8 mouse cellular contexts compared by ENCODE assay signal in genomic region chr16:38701492-38702185, GRCm38 (mm10). TPM values are rescaled to one million over a fixed set of nuclear protein-coding genes. Genes with fewer than 3 reads are reported as not detected.
DNase-seq lines count a peak whose midpoint lies in the region; ATAC-seq and TF ChIP-seq lines count a peak whose summit lies in the region.

No protein-coding gene starts in this region.

- peak; percentile 54; the same call in 1 of the 2 replicates for ATAC-seq in heart, embryonic 12.5 days (ENCODE audit: insufficient number of reproducible peaks, low FRiP score)
- no peak; the same call in 1 of the 2 replicates for ATAC-seq in forebrain, embryonic 15.5 days (replicated peaks)
- ATAC-seq in liver, postnatal 0 days: no peak

- no peak for DNase-seq in heart, postnatal 4 days
- DNase-seq in MEL-GATA-1-ER (ENCODE audit: extremely low read depth, low read depth): peak; percentile 6
- DNase-seq in liver, postnatal 0 days: no peak
- DNase-seq in left cerebral cortex, postnatal 14 days (ENCODE audit: low spot score in 2 of 2): no peak
- no peak for DNase-seq in kidney, adult 8-10 months
- DNase-seq in urinary bladder, postnatal 10 days (ENCODE audit: low spot score): no peak

- H3K4me1 ChIP-seq in heart, embryonic 12.5 days (replicated peaks): peaks cover 71% of the 10 kb centered on the region
- peaks cover 8% of the 10 kb centered on the region for H3K4me1 ChIP-seq in forebrain, embryonic 15.5 days
- no peaks in the 10 kb centered on the region; the same call in none of the 2 replicates for H3K4me1 ChIP-seq in liver, postnatal 0 days (ENCODE audit: insufficient read depth)

- WGBS in heart, embryonic 12.5 days: 22% methylated on average over 9 of the region's 9 CpGs
- WGBS in forebrain, embryonic 15.5 days: 9% methylated on average over 9 of the region's 9 CpGs
- 34% methylated on average over 9 of the region's 9 CpGs for WGBS in liver, postnatal 0 days (ENCODE audit: insufficient replicate concordance)

- H3K27me3 ChIP-seq in heart, embryonic 12.5 days (replicated peaks): no peaks in the 10 kb centered on the region
- no peaks in the 10 kb centered on the region for H3K27me3 ChIP-seq in forebrain, embryonic 15.5 days
- H3K27me3 ChIP-seq in liver, postnatal 0 days (ENCODE audit: insufficient read depth, low read length): 0 out of 2 replicates have a peak, but pooled peaks cover under 1% of the 10 kb centered on the region

- no peak overlapping the region for H3K4me3 ChIP-seq in heart, embryonic 12.5 days
- no peak overlapping the region for H3K4me3 ChIP-seq in forebrain, embryonic 15.5 days
- peak overlapping the region; percentile 24 for H3K4me3 ChIP-seq in liver, postnatal 0 days (ENCODE audit: low read depth, low read length)

- peak overlapping the region; percentile 81 for H3K27ac ChIP-seq in heart, embryonic 12.5 days (ENCODE audit: poor library complexity, severe bottlenecking)
- H3K27ac ChIP-seq in forebrain, embryonic 15.5 days (replicated peaks): 0 out of 2 replicates have a peak overlapping the region, but pooled peaks have one; percentile 2
- H3K27ac ChIP-seq in liver, postnatal 0 days (ENCODE audit: low read depth): no peak overlapping the region

- no peak for TF ChIP-seq EP300 in liver, postnatal 0 days (IDR thresholded peaks at IDR 0.05; ENCODE audit: low read depth)

- TF ChIP-seq CTCF in liver, postnatal 0 days (IDR thresholded peaks at IDR 0.05; ENCODE audit: low read depth): no peak

- intact Hi-C loops in left cerebral cortex, postnatal 14 days (cut with DNase I): no loop called here

- H3K9me3 ChIP-seq in heart, embryonic 12.5 days (replicated peaks): no peaks in the 10 kb centered on the region
- H3K9me3 ChIP-seq in forebrain, embryonic 15.5 days: no peaks in the 10 kb centered on the region
- H3K9me3 ChIP-seq in liver, postnatal 0 days (ENCODE audit: low read length): no peaks in the 10 kb centered on the region

- H3K36me3 ChIP-seq in heart, embryonic 12.5 days: peaks cover 15% of the 10 kb centered on the region
- no peaks in the 10 kb centered on the region for H3K36me3 ChIP-seq in forebrain, embryonic 15.5 days
- H3K36me3 ChIP-seq in liver, postnatal 0 days (replicated peaks; ENCODE audit: insufficient read depth, low read length): no peaks in the 10 kb centered on the region

- H3K4me2 ChIP-seq in heart, embryonic 12.5 days: peak overlapping the region; percentile 43
- H3K4me2 ChIP-seq in forebrain, embryonic 15.5 days (replicated peaks): peak overlapping the region; percentile 25; the same call in 1 of the 2 replicates
- H3K4me2 ChIP-seq in liver, postnatal 0 days (ENCODE audit: low read depth, low read length): peak overlapping the region; percentile 47

- 0 out of 2 replicates have a peak overlapping the region, but pooled peaks have one; percentile 7 for H3K9ac ChIP-seq in heart, embryonic 12.5 days
- H3K9ac ChIP-seq in forebrain, embryonic 15.5 days (replicated peaks): no peak overlapping the region
- H3K9ac ChIP-seq in liver, postnatal 0 days (replicated peaks): no peak overlapping the region

RNA-seq across cellular contexts. Expression of gene Arhgap31, which starts 11.4 kb away (rescaled TPM):
- 43.1 and 47.7 TPM in 2 replicates for polyA plus RNA-seq in heart, embryonic 12.5 days (2016; fragmentation: Nextera tagmentation; extraction: Ambion mirVana)
- total RNA-seq in heart, postnatal 4 days (2021): 10 to 100 TPM; 68.2 to 73.4 TPM
- polyA plus RNA-seq in forebrain, embryonic 15.5 days (2015; fragmentation: Nextera tagmentation; extraction: Ambion mirVana): 3.4 and 3.6 TPM in 2 replicates
- polyA plus RNA-seq in liver, postnatal 0 days (2015; fragmentation: Nextera tagmentation; extraction: Ambion mirVana): 1.6 and 1.7 TPM in 2 replicates
- 10 to 100 TPM; 19.9 to 20.6 TPM for total RNA-seq in left cerebral cortex, postnatal 14 days (2021)

RNA-seq across cellular contexts. Expression of gene B4galt4, which starts 40.4 kb away (rescaled TPM):
- polyA plus RNA-seq in heart, embryonic 12.5 days (2016; fragmentation: Nextera tagmentation; extraction: Ambion mirVana): 26.6 and 29.8 TPM in 2 replicates
- total RNA-seq in heart, postnatal 4 days (2021): 10 to 100 TPM; 10.1 to 13.1 TPM
- 24.5 and 27.4 TPM in 2 replicates for polyA plus RNA-seq in forebrain, embryonic 15.5 days (2015; fragmentation: Nextera tagmentation; extraction: Ambion mirVana)
- polyA plus RNA-seq in liver, postnatal 0 days (2015; fragmentation: Nextera tagmentation; extraction: Ambion mirVana): 3.0 and 3.4 TPM in 2 replicates
- total RNA-seq in left cerebral cortex, postnatal 14 days (2021): 10 to 100 TPM; 20.6 to 23.5 TPM
